Mouse (Mus musculus): ENCODE data around the gene Ankrd63. TPM values are rescaled to one million over a fixed set of nuclear protein-coding genes. Genes with fewer than 3 reads are reported as not detected.

Gene Ankrd63
- polyA plus RNA-seq, 1 experiment from 2014 or later: 0.65 TPM

DNA sequence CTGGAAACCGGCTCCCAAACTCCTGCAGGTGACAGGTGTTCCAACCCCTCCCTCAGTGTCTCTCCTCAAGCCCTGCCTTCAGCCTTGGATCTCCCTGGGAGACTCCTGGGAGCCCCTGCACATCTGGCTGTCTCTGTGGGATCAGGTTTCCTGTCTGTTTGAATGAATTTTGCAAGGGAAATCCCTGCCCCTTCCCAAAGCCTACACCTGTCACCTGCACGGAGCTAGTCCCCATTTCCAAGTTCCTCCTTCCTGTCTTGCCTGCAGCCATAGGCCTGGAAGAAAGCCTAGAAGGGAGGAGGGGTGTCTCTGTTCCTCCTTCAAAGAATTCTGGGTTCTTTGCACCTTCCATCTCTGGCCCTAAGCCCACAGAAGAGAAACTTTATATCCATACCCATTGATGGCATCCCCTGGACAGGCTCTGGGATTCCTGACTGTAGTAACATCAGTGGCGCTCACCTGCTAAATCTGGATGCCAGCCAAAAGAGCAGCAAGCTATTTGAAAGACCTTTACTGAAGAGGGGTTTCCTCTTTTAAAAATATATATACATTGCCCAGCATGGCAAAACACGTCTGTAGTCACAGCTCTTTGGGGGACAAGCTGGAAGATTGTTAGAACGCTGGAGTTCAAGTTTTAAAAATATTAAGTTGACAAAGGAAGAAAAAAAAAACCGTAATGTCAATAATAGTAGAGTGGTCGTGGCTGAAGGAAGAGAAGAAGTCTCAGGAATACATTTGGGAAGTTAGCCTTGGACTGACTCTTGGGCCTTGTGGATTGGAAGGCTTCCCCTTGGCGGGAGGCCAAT, 26.3 kb upstream of the Ankrd63 start:
- Histone ChIP-seq H3K9me3 (ENCODE audit: control insufficient read depth, low read length) (no peaks in the 10 kb centered on the region), H3K9ac (ENCODE audit: low read depth, low read length) (no peak overlapping the region), H3K4me3 (ENCODE audit: low read length) (no peak overlapping the region), H3K27ac (ENCODE audit: low read depth, low read length) (no peak overlapping the region), H3K27me3 (ENCODE audit: control insufficient read depth, insufficient read depth, low read length) (peaks cover 15% of the 10 kb centered on the region; the same call in 1 of the 2 replicates), H3K4me1 (ENCODE audit: control insufficient read depth, insufficient read depth, low read length) (peaks cover 20% of the 10 kb centered on the region), H3K36me3 (ENCODE audit: control insufficient read depth, insufficient read depth, low read length) (no peaks in the 10 kb centered on the region), H3K4me2 (replicated peaks; ENCODE audit: low read depth, low read length) (no peak overlapping the region)
- no peak for ATAC-seq (ENCODE audit: low FRiP score, low TSS enrichment)
- WGBS: 28% methylated on average over 8 of the region's 8 CpGs

GRCm38 (mm10) chr2:118729194-118729593, 25.4 kb upstream of the Ankrd63 start:
- no peak overlapping the region for H3K4me3 ChIP-seq (ENCODE audit: low read length)
- H3K4me1 ChIP-seq (ENCODE audit: control insufficient read depth, insufficient read depth, low read length): peaks cover 20% of the 10 kb centered on the region
- no peaks in the 10 kb centered on the region for H3K9me3 ChIP-seq (ENCODE audit: control insufficient read depth, low read length)
- no peak overlapping the region for H3K4me2 ChIP-seq (replicated peaks; ENCODE audit: low read depth, low read length)
- 48% methylated on average over 4 of the region's 4 CpGs for WGBS
- 0 out of 2 replicates have a peak overlapping the region, but pooled peaks have one; percentile 65 for H3K27ac ChIP-seq (ENCODE audit: low read depth, low read length)
- no peak overlapping the region for H3K9ac ChIP-seq (ENCODE audit: low read depth, low read length)
- ATAC-seq (ENCODE audit: low FRiP score, low TSS enrichment): 0 out of 2 replicates have a peak, but pooled peaks have one; percentile 22
- H3K36me3 ChIP-seq (ENCODE audit: control insufficient read depth, insufficient read depth, low read length): no peaks in the 10 kb centered on the region
- peaks cover 15% of the 10 kb centered on the region; the same call in 1 of the 2 replicates for H3K27me3 ChIP-seq (ENCODE audit: control insufficient read depth, insufficient read depth, low read length)

GRCm38 (mm10) chr2:118728337-118728736, 24.6 kb upstream of the Ankrd63 start, which contains the start of gene Plcb2:
TSS of gene Plcb2 (minus strand) at chr2:118728438.
- ATAC-seq (ENCODE audit: low FRiP score, low TSS enrichment): peak; percentile 83
- H3K9ac ChIP-seq (ENCODE audit: low read depth, low read length): no peak within 1 kb of the TSS

GRCm38 (mm10) chr2:118727911-118728310, 24.1 kb upstream of the Ankrd63 start:
- H3K9me3 ChIP-seq (ENCODE audit: control insufficient read depth, low read length): no peaks in the 10 kb centered on the region
- WGBS: 16% methylated on average over 9 of the region's 9 CpGs
- H3K27me3 ChIP-seq (ENCODE audit: control insufficient read depth, insufficient read depth, low read length): peaks cover 12% of the 10 kb centered on the region; the same call in 1 of the 2 replicates
- H3K4me3 ChIP-seq (ENCODE audit: low read length): no peak overlapping the region; the same call in 1 of the 2 replicates
- no peak overlapping the region for H3K9ac ChIP-seq (ENCODE audit: low read depth, low read length)
- H3K4me2 ChIP-seq (replicated peaks; ENCODE audit: low read depth, low read length): peak overlapping the region; percentile 22
- peak; percentile 33 for ATAC-seq (ENCODE audit: low FRiP score, low TSS enrichment)
- no peaks in the 10 kb centered on the region for H3K36me3 ChIP-seq (ENCODE audit: control insufficient read depth, insufficient read depth, low read length)
- H3K27ac ChIP-seq (ENCODE audit: low read depth, low read length): peak overlapping the region; percentile 65
- H3K4me1 ChIP-seq (ENCODE audit: control insufficient read depth, insufficient read depth, low read length): peaks cover 20% of the 10 kb centered on the region

More at GRCm38 (mm10) chr2:118728337-118728736, 24.6 kb upstream of the Ankrd63 start, which contains the start of gene Plcb2:
- Histone ChIP-seq H3K4me3 (ENCODE audit: low read length) (no peak within 1 kb of the TSS; the same call in 1 of the 2 replicates), H3K9me3 (ENCODE audit: control insufficient read depth, low read length) (no peaks in the 10 kb centered on the region), H3K4me1 (ENCODE audit: control insufficient read depth, insufficient read depth, low read length) (peaks cover 20% of the 10 kb centered on the region), H3K36me3 (ENCODE audit: control insufficient read depth, insufficient read depth, low read length) (no peaks in the 10 kb centered on the region), H3K27me3 (ENCODE audit: control insufficient read depth, insufficient read depth, low read length) (peaks cover 15% of the 10 kb centered on the region; the same call in 1 of the 2 replicates), H3K4me2 (replicated peaks; ENCODE audit: low read depth, low read length) (peak within 1 kb of the TSS; percentile 22), H3K27ac (ENCODE audit: low read depth, low read length) (peak within 1 kb of the TSS; percentile 65)
- 3% methylated on average over 7 of the region's 7 CpGs for WGBS

DNA sequence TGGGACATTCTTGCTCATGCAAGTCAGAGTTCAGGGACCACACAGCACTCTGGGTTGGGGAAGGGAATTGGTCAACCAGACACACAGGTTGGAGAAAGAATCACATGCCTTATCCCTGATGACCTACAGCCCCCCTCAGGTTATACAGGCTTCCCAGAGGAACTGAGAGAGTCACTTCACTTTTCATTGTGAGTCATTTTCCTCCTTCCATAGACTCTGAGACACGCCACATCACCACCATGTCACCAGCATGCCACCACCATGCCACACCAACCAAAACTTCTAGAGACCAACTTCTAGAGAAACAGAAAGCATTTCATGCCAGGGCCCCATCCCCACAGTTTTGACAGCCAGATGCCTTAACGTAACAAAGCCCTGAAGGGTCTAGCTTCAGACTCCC, 23.1 kb upstream of the Ankrd63 start:
- H3K36me3 ChIP-seq (ENCODE audit: control insufficient read depth, insufficient read depth, low read length): no peaks in the 10 kb centered on the region
- H3K4me2 ChIP-seq (replicated peaks; ENCODE audit: low read depth, low read length): no peak overlapping the region
- H3K4me1 ChIP-seq (ENCODE audit: control insufficient read depth, insufficient read depth, low read length): peaks cover 20% of the 10 kb centered on the region
- H3K27ac ChIP-seq (ENCODE audit: low read depth, low read length): peak overlapping the region; percentile 65; the same call in 1 of the 2 replicates
- no peak overlapping the region for H3K4me3 ChIP-seq (ENCODE audit: low read length)
- H3K9me3 ChIP-seq (ENCODE audit: control insufficient read depth, low read length): no peaks in the 10 kb centered on the region
- WGBS: 94% methylated on average over 2 of the region's 2 CpGs
- no peak for ATAC-seq (ENCODE audit: low FRiP score, low TSS enrichment)
- H3K27me3 ChIP-seq (ENCODE audit: control insufficient read depth, insufficient read depth, low read length): peaks cover 10% of the 10 kb centered on the region; the same call in 1 of the 2 replicates
- no peak overlapping the region for H3K9ac ChIP-seq (ENCODE audit: low read depth, low read length)

- H3K9me3 ChIP-seq (ENCODE audit: control insufficient read depth, low read length): no peaks in the 10 kb centered on the region
- H3K27me3 ChIP-seq (ENCODE audit: control insufficient read depth, insufficient read depth, low read length): 0 out of 2 replicates have a peak, but pooled peaks cover under 1% of the 10 kb centered on the region
- ATAC-seq (ENCODE audit: low FRiP score, low TSS enrichment): no peak
- no peaks in the 10 kb centered on the region for H3K36me3 ChIP-seq (ENCODE audit: control insufficient read depth, insufficient read depth, low read length)
- peaks cover 20% of the 10 kb centered on the region for H3K4me1 ChIP-seq (ENCODE audit: control insufficient read depth, insufficient read depth, low read length)
- H3K27ac ChIP-seq (ENCODE audit: low read depth, low read length): no peak overlapping the region
- H3K4me2 ChIP-seq (replicated peaks; ENCODE audit: low read depth, low read length): no peak overlapping the region
- 79% methylated on average over 4 of the region's 4 CpGs for WGBS
- H3K9ac ChIP-seq (ENCODE audit: low read depth, low read length): no peak overlapping the region
- no peak overlapping the region for H3K4me3 ChIP-seq (ENCODE audit: low read length)
These were observed 21.7 kb upstream of the Ankrd63 start for GRCm38 (mm10) chr2:118725511-118725910.

- Histone ChIP-seq H3K36me3 (ENCODE audit: control insufficient read depth, insufficient read depth, low read length) (no peaks in the 10 kb centered on the region), H3K9me3 (ENCODE audit: control insufficient read depth, low read length) (no peaks in the 10 kb centered on the region), H3K4me1 (ENCODE audit: control insufficient read depth, insufficient read depth, low read length) (peaks cover 13% of the 10 kb centered on the region), H3K4me3 (ENCODE audit: low read length) (no peak overlapping the region), H3K27me3 (ENCODE audit: control insufficient read depth, insufficient read depth, low read length) (no peaks in the 10 kb centered on the region), H3K4me2 (replicated peaks; ENCODE audit: low read depth, low read length) (no peak overlapping the region), H3K9ac (ENCODE audit: low read depth, low read length) (no peak overlapping the region), H3K27ac (ENCODE audit: low read depth, low read length) (no peak overlapping the region)
- no peak for ATAC-seq (ENCODE audit: low FRiP score, low TSS enrichment)
- WGBS: 86% methylated on average over 15 of the region's 15 CpGs
These were observed 20.1 kb upstream of the Ankrd63 start for GRCm38 (mm10) chr2:118723693-118724486.

GRCm38 (mm10) chr2:118716677-118717076, 12.9 kb upstream of the Ankrd63 start:
- Histone ChIP-seq H3K4me2 (replicated peaks; ENCODE audit: low read depth, low read length) (no peak overlapping the region), H3K4me1 (ENCODE audit: control insufficient read depth, insufficient read depth, low read length) (no peaks in the 10 kb centered on the region), H3K9ac (ENCODE audit: low read depth, low read length) (no peak overlapping the region), H3K9me3 (ENCODE audit: control insufficient read depth, low read length) (no peaks in the 10 kb centered on the region), H3K27me3 (ENCODE audit: control insufficient read depth, insufficient read depth, low read length) (peaks cover 17% of the 10 kb centered on the region), H3K27ac (ENCODE audit: low read depth, low read length) (no peak overlapping the region), H3K4me3 (ENCODE audit: low read length) (no peak overlapping the region), H3K36me3 (ENCODE audit: control insufficient read depth, insufficient read depth, low read length) (no peaks in the 10 kb centered on the region)
- 84% methylated on average over 5 of the region's 5 CpGs for WGBS
- ATAC-seq (ENCODE audit: low FRiP score, low TSS enrichment): no peak

All from kidney, embryonic 14.5 days (tissue).